Mouse (Mus musculus) left cerebral cortex, postnatal 10 days (tissue): ENCODE measurements around the gene Adh5. TPM values are rescaled to one million over a fixed set of nuclear protein-coding genes. Genes with fewer than 3 reads are reported as not detected.

Experiments used
- DNase-seq, 2 experiments: peaks; one replicate each; pipeline ENCODE4 v3.0.0; 2021 to 2022; ENCODE audit warnings: low spot score in 2 of 2, mixed read lengths in 1 of 2; ENCODE audit errors: extremely low spot score in 1 of 2
- intact Hi-C: fragments of 180-260 bp; cut with DNase I; formaldehyde crosslinking; loops from one replicate; pipeline ENCODE4 v1.15.1; 2025
- total RNA-seq, 2 experiments: library from RNA; stranded (reverse); gene quantifications; 2 replicates each; pipeline ENCODE4 v1.2.3; 2021

Gene Adh5
- 10 to 100 TPM; 82.8 to 83.2 TPM for total RNA-seq

GRCm38 (mm10) chr3:138442612-138443464 lies at the start of gene Adh5:
Gene Adh5, plus strand, starts transcription at chr3:138443093.
- DNase-seq, result peak; percentile 81 to 93
- intact Hi-C loops, result no loop called here

- DNase-seq, result no peak
- intact Hi-C loops, result loop anchor here (5.0 to 10.0 kb wide), 2 partner anchors 183 to 210 kb away; partner anchors contain the start of gene 4930579F01Rik
These were observed 38.0 kb upstream of the Adh5 start for GRCm38 (mm10) chr3:138404872-138405271.

- intact Hi-C loops, result loop anchor here (5.0 to 10.0 kb wide), 2 partner anchors 183 to 211 kb away; partner anchors contain the start of gene 4930579F01Rik
- DNase-seq, result peak; percentile 33 to 48
These were observed 37.6 kb upstream of the Adh5 start for GRCm38 (mm10) chr3:138405341-138405740.

GRCm38 (mm10) chr3:138405840-138406239 lies 37.1 kb upstream of the Adh5 start:
- no peak for DNase-seq
- intact Hi-C loops, result loop anchor here (5.0 to 10.0 kb wide), 2 partner anchors 184 to 211 kb away; partner anchors contain the start of gene 4930579F01Rik

GRCm38 (mm10) chr3:138407920-138408319 lies 35.0 kb upstream of the Adh5 start:
- intact Hi-C loops, result loop anchor here (5.0 to 10.0 kb wide), 2 partner anchors 186 to 213 kb away; partner anchors contain the start of gene 4930579F01Rik
- DNase-seq, result no peak

- intact Hi-C loops, result loop anchor here (5.0 to 10.0 kb wide), 2 partner anchors 187 to 215 kb away; partner anchors contain the start of gene 4930579F01Rik
These were observed 33.3 kb upstream of the Adh5 start for GRCm38 (mm10) chr3:138409585-138409984.

GRCm38 (mm10) chr3:138410211-138410610 lies 32.7 kb upstream of the Adh5 start:
- DNase-seq, result no peak
- intact Hi-C loops, result no loop called here

More at GRCm38 (mm10) chr3:138409585-138409984, 33.3 kb upstream of the Adh5 start:
- DNase-seq, result no peak

- intact Hi-C loops, result no loop called here
- no peak for DNase-seq
These were observed 27.7 kb upstream of the Adh5 start, which contains the start of gene Adh4 for GRCm38 (mm10) chr3:138415121-138415690. Gene Adh4, plus strand, starts transcription at chr3:138415466.

- DNase-seq, result no peak
These were observed 23.5 kb upstream of the Adh5 start for GRCm38 (mm10) chr3:138419369-138419768.

GRCm38 (mm10) chr3:138420385-138420784 lies 22.5 kb upstream of the Adh5 start:
- no peak for DNase-seq
- intact Hi-C loops, result no loop called here

More at GRCm38 (mm10) chr3:138419369-138419768, 23.5 kb upstream of the Adh5 start:
- intact Hi-C loops, result no loop called here

GRCm38 (mm10) chr3:138423664-138424063 lies 19.2 kb upstream of the Adh5 start:
- no peak for DNase-seq
- intact Hi-C loops, result no loop called here

- intact Hi-C loops, result no loop called here
- DNase-seq, result no peak
These were observed 18.6 kb upstream of the Adh5 start for GRCm38 (mm10) chr3:138424247-138424646.

- intact Hi-C loops, result loop anchor here (5.0 to 10.0 kb wide), 2 partner anchors 233 to 646 kb away; no protein-coding TSS in a partner anchor
- DNase-seq, result no peak
These were observed 12.4 kb upstream of the Adh5 start for GRCm38 (mm10) chr3:138430360-138430976.

- intact Hi-C loops, result loop anchor here (5.0 to 10.0 kb wide), 2 partner anchors 235 to 647 kb away; no protein-coding TSS in a partner anchor
- peak in 1 of 2 experiments; percentile 25 for DNase-seq
These were observed 11.1 kb upstream of the Adh5 start for GRCm38 (mm10) chr3:138431835-138432234.

- intact Hi-C loops, result loop anchor here (10.0 kb wide), 1 partner anchor 654 kb away; no protein-coding TSS in a partner anchor
- DNase-seq, result no peak
These were observed 4.2 kb upstream of the Adh5 start for GRCm38 (mm10) chr3:138438716-138439115.

GRCm38 (mm10) chr3:138442203-138442602 lies 690 bp upstream of the Adh5 start:
- intact Hi-C loops, result no loop called here
- DNase-seq, result no peak

- no peak for DNase-seq
- intact Hi-C loops, result no loop called here
These were observed 525 bp downstream of the Adh5 start for GRCm38 (mm10) chr3:138443465-138443771.

GRCm38 (mm10) chr3:138448077-138448860 lies 5.4 kb downstream of the Adh5 start:
- DNase-seq, result no peak
- intact Hi-C loops, result no loop called here
